Mouse (Mus musculus) forebrain, embryonic 14.5 days (tissue): Measurements from ENCODE around the gene Rab6a. TPM values are rescaled to one million over a fixed set of nuclear protein-coding genes. Genes with fewer than 3 reads are reported as not detected.
A peak's percentile ranks its signal among the peaks of the same experiment; 100 is the strongest.

ENCODE experiments used
- ATAC-seq: fragments of 200-750 bp; cut with Nextera tagmentation; 2 replicates; pipeline ENCODE4 v1.8.0; 2017; ENCODE audit warnings: mild to moderate bottlenecking, moderate library complexity
- DNase-seq: peaks from one replicate; pipeline ENCODE4 v3.0.0-alpha.2; 2015; ENCODE audit warnings: low spot score
- H3K27ac ChIP-seq: fragments of 300-500 bp; sonication (generic); 2 replicates; pipeline ENCODE4 v1.5.1; 2014; ENCODE audit warnings: low read depth, mild to moderate bottlenecking, control low read depth, low read length, moderate library complexity
- H3K27me3 ChIP-seq: fragments of 300-500 bp; sonication (generic); replicated peaks from 2 replicates; pipeline ENCODE4 v1.6.1; 2014; ENCODE audit warnings: low read length, control low read depth, mixed read lengths; ENCODE audit not compliant: control insufficient read depth, insufficient read depth
- H3K36me3 ChIP-seq: fragments of 300-500 bp; sonication (generic); 2 replicates; pipeline ENCODE4 v1.6.1; 2014; ENCODE audit warnings: low read length, control low read depth; ENCODE audit not compliant: control insufficient read depth, insufficient read depth
- H3K4me1 ChIP-seq: fragments of 300-500 bp; sonication (generic); 2 replicates; pipeline ENCODE4 v1.6.1; 2014; ENCODE audit warnings: antibody characterized with exemption, low read length, control low read depth; ENCODE audit not compliant: control insufficient read depth, insufficient read depth
- H3K4me2 ChIP-seq: fragments of 300-500 bp; sonication (generic); 2 replicates; pipeline ENCODE4 v1.6.1; 2014; ENCODE audit warnings: mild to moderate bottlenecking, control low read depth, low read length
- H3K4me3 ChIP-seq: fragments of 300-500 bp; sonication (generic); 2 replicates; pipeline ENCODE4 v1.5.1; 2014; ENCODE audit warnings: low read depth, low read length, control low read depth
- H3K9ac ChIP-seq: fragments of 300-500 bp; sonication (generic); 2 replicates; pipeline ENCODE4 v1.6.1; 2014; ENCODE audit warnings: mild to moderate bottlenecking, low read length, control low read depth, moderate library complexity
- H3K9me3 ChIP-seq: fragments of 300-500 bp; sonication (generic); replicated peaks from 2 replicates; pipeline ENCODE4 v1.6.1; 2016; ENCODE audit warnings: low read length, control low read depth, mixed read lengths; ENCODE audit not compliant: control insufficient read depth
- WGBS: fragments of 180-500 bp; shearing (Covaris S2); extraction: QIAGEN DNeasy Blood & Tissue Kit; methylation state at CpG from one replicate; pipeline ENCODE4 v1.1.7; 2014; 5-methylcytosine and 5-hydroxymethylcytosine counted together
- polyA plus RNA-seq: library from polyadenylated mRNA; unstranded; fragments of >200 nt; fragmentation: Nextera tagmentation; extraction: Ambion mirVana; gene quantifications from 2 replicates; pipeline ENCODE4 v1.2.1, GENCODE M21; 2014

Rab6a gene
- polyA plus RNA-seq, 1 experiment from 2014 or later, result 188 TPM

GRCm38 (mm10) chr7:100608130-100608741 is 1.0 kb downstream of the Rab6a start, which contains the start of gene Mrpl48:
Gene Mrpl48 (minus strand): TSS chr7:100608301.
- Histone ChIP-seq H3K27me3 (no peaks in the 10 kb centered on the region), H3K4me2 (peak within 1 kb of the TSS; percentile 83), H3K27ac (peak within 1 kb of the TSS; percentile 99), H3K9ac (peak within 1 kb of the TSS; percentile 100), H3K4me1 (peaks cover 10% of the 10 kb centered on the region), H3K4me3 (peak within 1 kb of the TSS; percentile 99), H3K9me3 (no peaks in the 10 kb centered on the region), H3K36me3 (no peaks in the 10 kb centered on the region)
- ATAC-seq (peak; percentile 27), DNase-seq (peak; percentile 49)
- WGBS, result 1% methylated on average over 42 of the region's 43 CpGs

- H3K27ac ChIP-seq, result peak overlapping the region; percentile 99
- ATAC-seq (no peak), DNase-seq (no peak)
- peak overlapping the region; percentile 99 for H3K4me3 ChIP-seq
- WGBS, result 29% methylated on average over 4 of the region's 4 CpGs
- H3K4me2 ChIP-seq, result peak overlapping the region; percentile 83
- no peaks in the 10 kb centered on the region for H3K9me3 ChIP-seq
- no peaks in the 10 kb centered on the region for H3K36me3 ChIP-seq
- H3K9ac ChIP-seq, result peak overlapping the region; percentile 100
- peaks cover 10% of the 10 kb centered on the region for H3K4me1 ChIP-seq
- no peaks in the 10 kb centered on the region for H3K27me3 ChIP-seq
Measured at GRCm38 (mm10) chr7:100608910-100609309, 1.7 kb downstream of the Rab6a start.

GRCm38 (mm10) chr7:100616121-100616857 is 9.1 kb downstream of the Rab6a start:
- Histone ChIP-seq H3K36me3 (no peaks in the 10 kb centered on the region), H3K4me2 (no peak overlapping the region), H3K9me3 (no peaks in the 10 kb centered on the region), H3K9ac (no peak overlapping the region), H3K4me3 (no peak overlapping the region), H3K27ac (no peak overlapping the region), H3K27me3 (no peaks in the 10 kb centered on the region), H3K4me1 (no peaks in the 10 kb centered on the region)
- no peak for DNase-seq
- ATAC-seq, result no peak
- 96% methylated on average over 4 of the region's 4 CpGs for WGBS

- no peak overlapping the region for H3K9ac ChIP-seq
- no peak overlapping the region for H3K27ac ChIP-seq
- no peak overlapping the region for H3K4me3 ChIP-seq
- WGBS, result 78% methylated on average over 2 of the region's 2 CpGs
- ATAC-seq (no peak), DNase-seq (no peak)
- H3K36me3 ChIP-seq, result no peaks in the 10 kb centered on the region
- no peaks in the 10 kb centered on the region for H3K4me1 ChIP-seq
- no peaks in the 10 kb centered on the region for H3K27me3 ChIP-seq
- no peak overlapping the region for H3K4me2 ChIP-seq
- H3K9me3 ChIP-seq, result no peaks in the 10 kb centered on the region
Measured at GRCm38 (mm10) chr7:100622277-100622676, 15.1 kb downstream of the Rab6a start.

GRCm38 (mm10) chr7:100624538-100624937 is 17.3 kb downstream of the Rab6a start:
- WGBS, result 84% methylated on average over 3 of the region's 3 CpGs

GRCm38 (mm10) chr7:100637657-100638056 is 30.4 kb downstream of the Rab6a start:
- WGBS, result 10% methylated on average over 1 of the region's 1 CpGs
- Histone ChIP-seq H3K4me1 (no peaks in the 10 kb centered on the region), H3K36me3 (peaks cover 29% of the 10 kb centered on the region; the same call in 1 of the 2 replicates), H3K4me3 (no peak overlapping the region), H3K9me3 (no peaks in the 10 kb centered on the region), H3K27ac (no peak overlapping the region), H3K9ac (no peak overlapping the region), H3K4me2 (no peak overlapping the region), H3K27me3 (no peaks in the 10 kb centered on the region)
- DNase-seq, result peak; percentile 59
- no peak for ATAC-seq

More at GRCm38 (mm10) chr7:100624538-100624937, 17.3 kb downstream of the Rab6a start:
- Histone ChIP-seq H3K27ac (no peak overlapping the region), H3K4me3 (no peak overlapping the region), H3K4me2 (no peak overlapping the region), H3K27me3 (no peaks in the 10 kb centered on the region), H3K36me3 (peaks cover 4% of the 10 kb centered on the region; the same call in 1 of the 2 replicates), H3K9ac (no peak overlapping the region), H3K4me1 (no peaks in the 10 kb centered on the region), H3K9me3 (no peaks in the 10 kb centered on the region)
- ATAC-seq, result no peak
- no peak for DNase-seq

- no peak overlapping the region for H3K9ac ChIP-seq
- H3K9me3 ChIP-seq, result no peaks in the 10 kb centered on the region
- no peaks in the 10 kb centered on the region for H3K27me3 ChIP-seq
- 87% methylated on average over 4 of the region's 4 CpGs for WGBS
- H3K36me3 ChIP-seq, result peaks cover 24% of the 10 kb centered on the region; the same call in 1 of the 2 replicates
- H3K4me3 ChIP-seq, result no peak overlapping the region
- H3K4me1 ChIP-seq, result no peaks in the 10 kb centered on the region
- H3K4me2 ChIP-seq, result no peak overlapping the region
- no peak overlapping the region for H3K27ac ChIP-seq
- ATAC-seq, result no peak
- DNase-seq, result no peak
Measured at GRCm38 (mm10) chr7:100642413-100642812, 35.2 kb downstream of the Rab6a start.

- Histone ChIP-seq H3K36me3 (peaks cover 25% of the 10 kb centered on the region; the same call in 1 of the 2 replicates), H3K9me3 (no peaks in the 10 kb centered on the region), H3K4me3 (no peak overlapping the region), H3K27ac (no peak overlapping the region), H3K4me2 (no peak overlapping the region), H3K4me1 (no peaks in the 10 kb centered on the region), H3K27me3 (no peaks in the 10 kb centered on the region), H3K9ac (no peak overlapping the region)
- peak; percentile 40; the same call in 1 of the 2 replicates for ATAC-seq
- peak; percentile 73 for DNase-seq
- 30% methylated on average over 3 of the region's 3 CpGs for whole genome bisulfite sequencing
Measured at GRCm38 (mm10) chr7:100645147-100645546, 37.9 kb downstream of the Rab6a start.

GRCm38 (mm10) chr7:100649095-100649494 is 41.9 kb downstream of the Rab6a start:
- Histone ChIP-seq H3K4me3 (no peak overlapping the region), H3K4me2 (no peak overlapping the region), H3K27ac (no peak overlapping the region), H3K9ac (no peak overlapping the region), H3K4me1 (peaks cover 5% of the 10 kb centered on the region; the same call in 1 of the 2 replicates), H3K9me3 (no peaks in the 10 kb centered on the region), H3K27me3 (no peaks in the 10 kb centered on the region), H3K36me3 (peaks cover 12% of the 10 kb centered on the region; the same call in 1 of the 2 replicates)
- 90% methylated on average over 4 of the region's 4 CpGs for WGBS
- ATAC-seq, result no peak
- DNase-seq, result no peak
